Mouse (Mus musculus) cerebellum, postnatal 36 days (tissue): Measurements from ENCODE around the gene Slc5a5.

Source experiments
- DNase-seq, 2 experiments: peaks; one replicate each; pipeline ENCODE4 v3.0.0; 2021 to 2022; ENCODE audit warnings: mixed read lengths in 2 of 2

The Slc5a5 gene

DNA sequence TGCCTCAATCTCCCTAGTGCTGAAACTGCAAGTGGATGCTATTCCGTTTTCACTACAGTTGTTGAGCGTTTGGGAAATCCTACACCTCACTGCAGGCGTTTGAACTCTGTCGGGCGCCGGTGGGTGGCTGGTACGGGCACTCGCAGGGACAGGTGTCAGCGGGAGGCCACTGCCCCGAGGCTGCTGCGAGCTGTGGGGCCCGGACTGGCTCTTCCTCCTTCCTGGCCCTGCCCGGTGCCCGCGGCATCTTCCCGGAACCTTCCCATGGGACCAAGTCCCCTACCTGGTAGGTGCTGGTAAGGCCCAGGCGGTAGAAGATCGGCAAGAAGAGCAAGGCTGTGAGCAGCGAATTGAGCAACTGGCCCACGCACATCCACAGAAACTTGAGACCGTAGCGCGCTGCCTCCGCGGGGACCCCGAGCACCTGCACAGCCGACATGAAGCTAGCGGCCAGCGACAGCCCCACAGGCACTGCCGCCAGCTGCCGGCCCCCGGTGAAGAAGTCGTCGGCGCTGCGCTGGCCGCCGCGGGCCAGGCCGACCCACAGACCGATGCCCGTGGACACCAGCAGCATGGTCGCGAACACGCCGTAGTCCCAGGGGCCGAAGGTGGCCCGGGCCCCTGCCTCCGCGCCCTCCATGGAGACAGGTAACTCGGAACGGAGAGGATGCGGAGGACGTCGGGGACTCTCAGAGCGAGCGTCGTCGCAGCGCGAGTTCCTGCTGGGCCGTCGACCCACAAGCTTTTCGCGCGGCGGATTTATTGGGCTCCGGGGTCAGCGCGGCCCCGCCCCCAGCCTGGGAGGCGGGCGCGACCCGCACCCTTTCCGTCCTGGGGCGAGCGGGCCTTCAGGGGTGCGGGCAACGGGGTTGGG lies at the start of gene Slc5a5:
Slc5a5 (minus strand) TSS at position 736 of the 874 bp plus-strand sequence.
- DNase-seq = peak in 1 of 2 experiments; percentile 11

GRCm38 (mm10) chr8:70941478-70941877 lies 48.9 kb upstream of the Slc5a5 start:
- DNase-seq = no peak

DNA sequence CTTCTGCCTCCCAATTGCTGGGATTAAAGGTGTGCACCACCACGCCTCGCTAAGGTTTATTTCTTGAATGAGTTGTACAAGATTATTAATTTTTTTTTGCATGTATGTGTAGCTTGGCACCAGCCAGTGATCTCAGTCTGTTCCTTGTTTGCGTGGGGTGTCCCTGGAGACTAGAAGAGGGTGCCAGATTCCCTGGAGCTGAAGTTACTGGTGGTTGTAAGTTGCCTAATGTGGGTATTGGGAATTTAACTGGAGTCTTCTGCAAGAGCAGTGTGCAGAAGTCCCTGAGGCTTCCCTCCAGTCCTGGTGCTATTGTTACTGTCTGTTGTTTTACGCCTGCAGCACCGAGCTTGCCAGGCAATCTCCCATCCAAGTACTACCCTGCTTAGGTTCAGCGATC lies 44.6 kb upstream of the Slc5a5 start:
- DNase-seq = no peak

- DNase-seq = no peak
Observed at GRCm38 (mm10) chr8:70934786-70935185, 42.2 kb upstream of the Slc5a5 start.

DNA sequence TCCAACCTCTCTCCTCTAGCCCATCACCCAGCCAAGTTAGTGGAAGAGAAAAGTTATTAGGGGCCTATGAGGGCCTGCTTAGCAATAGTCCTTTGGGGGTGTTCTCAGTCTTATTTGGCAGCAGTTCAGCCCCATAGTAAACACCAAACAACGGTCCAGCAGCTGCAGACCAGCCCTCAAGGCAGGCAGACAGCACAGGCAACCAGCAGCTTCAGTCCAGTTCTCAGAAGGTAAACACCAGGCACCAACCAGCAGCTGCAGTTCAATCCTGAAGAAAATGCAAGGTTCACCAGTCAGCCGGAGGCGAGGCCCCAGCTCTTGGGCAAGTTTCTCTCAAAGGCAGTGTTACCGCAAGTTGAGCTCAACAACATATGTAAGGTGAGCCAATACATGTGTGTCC lies 40.5 kb upstream of the Slc5a5 start:
- no peak for DNase-seq

GRCm38 (mm10) chr8:70931731-70932130 lies 39.2 kb upstream of the Slc5a5 start:
- no peak for DNase-seq

- DNase-seq = no peak
Observed at GRCm38 (mm10) chr8:70928778-70929322, 36.3 kb upstream of the Slc5a5 start.

DNA sequence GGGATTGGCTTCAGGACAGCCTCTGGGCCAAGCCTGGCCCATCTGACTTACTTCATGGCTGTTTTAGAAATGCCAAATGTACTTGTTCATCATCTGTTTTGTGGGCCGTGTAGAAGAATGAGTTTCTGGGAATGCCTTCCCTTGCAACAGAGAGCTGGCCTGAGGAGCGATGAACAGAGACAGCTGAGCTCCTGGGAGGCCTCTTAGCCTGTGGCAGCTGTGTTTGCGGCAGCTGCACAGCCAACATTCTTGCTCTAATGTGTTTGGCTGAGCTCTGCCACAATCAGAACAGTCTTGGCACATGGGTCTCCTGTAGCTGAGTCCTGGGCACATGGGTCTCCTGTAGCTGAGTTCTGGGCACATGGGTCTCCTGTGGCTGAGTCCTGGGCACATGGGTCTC lies 35.5 kb upstream of the Slc5a5 start:
- no peak for DNase-seq

DNA sequence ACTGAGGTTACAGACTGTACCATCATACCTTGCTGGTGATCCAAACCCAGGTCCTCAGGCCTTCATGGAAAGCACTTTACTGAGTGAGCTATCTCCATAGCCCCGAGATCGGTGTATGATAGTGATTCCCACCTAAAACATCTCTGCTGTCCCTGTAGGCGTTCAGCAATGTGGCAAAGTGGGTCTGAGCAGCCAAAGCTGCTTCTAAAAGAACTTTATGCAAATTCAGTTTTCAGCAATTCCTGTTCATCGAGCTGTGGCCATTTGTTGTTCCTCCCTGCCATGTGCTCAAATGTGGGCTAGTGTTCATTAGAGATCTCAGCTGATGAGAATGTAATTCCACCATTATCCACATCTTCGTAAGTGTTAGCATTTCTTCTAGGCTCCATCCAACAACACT lies 33.8 kb upstream of the Slc5a5 start:
- DNase-seq = no peak

DNA sequence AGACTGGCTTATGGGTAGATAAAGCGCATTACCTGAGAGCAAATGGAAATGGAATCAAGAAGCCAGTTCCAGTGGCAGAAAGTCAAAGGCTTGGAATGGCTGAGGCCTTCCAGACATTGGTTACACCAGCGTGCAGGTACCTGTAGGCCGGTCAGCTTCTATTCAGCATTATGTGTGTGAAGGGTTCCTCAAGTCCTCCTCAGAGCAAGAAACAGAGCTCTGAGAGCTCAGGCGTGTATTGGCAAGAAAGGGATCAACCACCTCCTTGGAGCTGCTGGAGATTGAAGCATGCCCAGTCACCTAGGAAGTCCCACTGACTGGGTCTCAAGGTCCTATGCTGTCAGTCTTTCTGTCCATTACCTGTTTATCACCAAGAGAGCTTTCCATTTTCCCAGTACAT lies 33.2 kb upstream of the Slc5a5 start:
- DNase-seq = peak in 1 of 2 experiments; percentile 1

GRCm38 (mm10) chr8:70924151-70924550 lies 31.6 kb upstream of the Slc5a5 start:
- DNase-seq = no peak

DNA sequence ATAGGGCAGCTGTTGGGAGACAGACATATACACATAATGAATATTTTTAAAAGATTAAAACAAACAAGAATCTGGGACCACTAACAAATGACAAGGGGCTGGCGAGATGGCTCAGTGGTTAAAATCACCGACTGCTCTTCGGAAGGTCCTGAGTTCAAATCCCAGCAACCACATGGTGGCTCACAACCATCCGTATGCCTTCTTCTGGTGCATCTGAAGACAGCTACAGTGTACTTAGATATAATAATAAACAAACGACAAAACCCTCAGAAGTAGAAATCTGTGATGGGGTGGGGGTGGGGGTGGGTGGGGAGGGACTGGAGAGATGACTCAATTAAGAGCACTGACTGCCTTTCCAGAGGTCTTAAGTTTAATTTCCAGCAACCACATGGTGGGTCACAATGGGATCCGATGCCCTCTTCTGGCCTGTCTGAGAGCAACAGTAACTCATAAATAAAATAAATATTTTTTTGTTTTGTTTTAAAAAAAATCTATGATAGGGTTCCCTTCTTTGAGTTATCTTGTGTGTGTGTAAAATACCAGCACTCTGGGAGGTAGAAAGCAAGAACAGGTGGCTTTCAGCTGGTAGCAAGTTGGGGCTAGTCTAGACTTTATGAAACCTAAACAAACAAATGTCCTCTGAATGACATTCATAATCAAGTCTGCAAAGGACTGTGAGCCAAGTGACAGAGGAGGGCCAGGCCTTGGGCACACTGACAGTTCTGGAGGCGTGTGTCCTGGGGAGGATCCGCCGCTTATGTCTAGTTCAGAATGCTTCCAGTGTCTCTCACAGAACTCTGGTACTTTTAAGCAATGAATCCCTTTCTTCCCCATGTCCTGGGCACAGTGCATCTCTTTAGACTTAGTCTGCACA lies 27.7 kb upstream of the Slc5a5 start:
- DNase-seq = no peak

GRCm38 (mm10) chr8:70914704-70915103 lies 22.1 kb upstream of the Slc5a5 start:
- DNase-seq = no peak

- DNase-seq = no peak
Observed at GRCm38 (mm10) chr8:70913523-70913922, 21.0 kb upstream of the Slc5a5 start.

- no peak for DNase-seq
Observed at GRCm38 (mm10) chr8:70912955-70913354, 20.4 kb upstream of the Slc5a5 start.

DNA sequence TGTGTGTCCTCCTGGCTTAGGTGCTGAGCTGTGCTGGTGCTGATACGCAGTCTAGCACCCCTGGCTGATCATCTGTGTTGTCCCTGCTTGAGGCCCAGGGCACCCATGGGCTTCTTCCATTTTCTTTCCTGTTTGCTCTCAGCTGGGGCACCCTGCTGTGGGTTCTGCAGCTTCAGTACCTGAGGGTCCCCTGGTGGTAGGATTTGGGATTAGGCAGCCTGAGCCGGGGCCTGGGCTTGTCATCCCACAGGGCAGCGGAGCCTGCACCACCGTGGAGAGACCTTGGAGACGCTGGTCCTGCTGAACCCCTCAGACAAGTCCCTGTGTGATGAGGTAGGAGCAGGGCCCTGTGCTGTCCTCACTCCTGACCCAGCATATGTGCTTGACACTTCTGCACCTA lies 19.0 kb upstream of the Slc5a5 start:
- no peak for DNase-seq

- no peak for DNase-seq
Observed at GRCm38 (mm10) chr8:70907518-70907917, 15.0 kb upstream of the Slc5a5 start.

- DNase-seq = peak; percentile 78 to 85
Observed at GRCm38 (mm10) chr8:70905831-70906736, 13.5 kb upstream of the Slc5a5 start, which contains the start of gene Map1s. Gene Map1s, plus strand, starts transcription at chr8:70905932.

- DNase-seq = no peak
Observed at GRCm38 (mm10) chr8:70905463-70905830, 12.9 kb upstream of the Slc5a5 start.

DNA sequence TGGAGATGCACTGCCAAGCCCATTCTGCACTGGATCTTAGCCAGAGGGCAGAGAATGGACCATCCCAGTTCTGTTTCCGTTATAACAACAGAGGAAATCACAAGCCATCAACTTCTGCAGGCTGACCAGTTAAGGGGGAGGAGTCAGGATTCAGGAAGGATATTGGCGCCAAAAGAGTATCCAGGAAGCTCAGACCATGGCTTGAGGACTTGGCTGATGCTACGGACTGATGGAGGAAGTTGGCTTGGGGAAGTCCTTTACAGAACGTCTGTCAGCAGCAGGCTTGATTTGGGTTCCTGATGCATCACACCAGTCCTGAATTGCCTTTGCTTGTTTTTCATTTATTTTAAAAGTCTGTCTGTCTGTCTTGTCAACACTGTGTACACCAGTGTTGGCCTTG lies 12.0 kb upstream of the Slc5a5 start:
- DNase-seq = no peak

GRCm38 (mm10) chr8:70903582-70903981 lies 11.0 kb upstream of the Slc5a5 start:
- DNase-seq = no peak

DNA sequence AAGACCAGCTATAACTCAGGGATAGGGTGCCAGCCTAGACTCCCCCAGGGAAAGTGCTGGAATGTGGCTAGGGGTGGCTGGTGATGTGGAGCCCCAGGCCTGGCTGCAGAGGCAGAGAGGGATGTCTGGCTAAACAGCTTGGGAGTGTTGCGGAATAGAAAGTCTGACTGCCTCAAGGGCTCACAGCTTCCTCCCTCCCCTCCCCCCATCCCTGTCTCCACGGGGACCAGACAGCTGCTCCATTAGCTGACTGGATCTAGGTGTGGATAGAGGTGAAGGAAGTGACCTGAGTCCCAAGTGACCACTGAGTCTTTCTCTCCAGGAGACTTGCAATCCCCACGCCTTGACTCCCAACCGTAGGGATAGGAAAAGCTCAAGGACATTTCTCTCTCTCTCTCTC lies 10.6 kb upstream of the Slc5a5 start:
- no peak for DNase-seq
